ENCODE assay signal across 23 mouse cellular contexts in genomic region chr2:118383387-118383786, GRCm38 (mm10). TPM values are rescaled to one million over a fixed set of nuclear protein-coding genes. Genes with fewer than 3 reads are reported as not detected.
DNase-seq lines count a peak whose midpoint lies in the region; ATAC-seq and TF ChIP-seq lines count a peak whose summit lies in the region.
"Had no signal": no experiment of that assay in that cellular context is flagged by ENCODE, and none has a peak within 500 bp of the region (broad histone marks: within the 10 kb centered on the region; RNA-seq: fewer than 3 reads in every experiment).

No protein-coding gene starts in this region.

- no peak for ATAC-seq in forebrain, postnatal 0 days
- no peak for ATAC-seq in forebrain, embryonic 11.5 days (replicated peaks; ENCODE audit: low FRiP score)
- no peak for ATAC-seq in heart, embryonic 12.5 days (ENCODE audit: insufficient number of reproducible peaks, low FRiP score)
- ATAC-seq: inflammation-experienced regulatory T-cells, adult 6 months had no signal

- 76% methylated on average over 5 of the region's 5 CpGs for WGBS in forebrain, postnatal 0 days
- 74% methylated on average over 5 of the region's 5 CpGs for WGBS in forebrain, embryonic 11.5 days
- WGBS in heart, embryonic 12.5 days: 66% methylated on average over 5 of the region's 5 CpGs

- TF ChIP-seq POLR2A in testis, adult 2 months (IDR thresholded peaks at IDR 0.05; ENCODE audit: control insufficient read depth, low read depth, low read length): no peak

- H3K27me3 ChIP-seq in forebrain, postnatal 0 days (ENCODE audit: insufficient read depth, low read length): no peaks in the 10 kb centered on the region
- no peaks in the 10 kb centered on the region for H3K27me3 ChIP-seq in forebrain, embryonic 11.5 days (ENCODE audit: control insufficient read depth, insufficient read depth, low read length)
- no peaks in the 10 kb centered on the region for H3K27me3 ChIP-seq in testis, adult 2 months (ENCODE audit: control insufficient read depth, insufficient read depth, low read length)
- H3K27me3 ChIP-seq in heart, embryonic 12.5 days (replicated peaks): peaks cover 6% of the 10 kb centered on the region; the same call in 1 of the 2 replicates
- H3K27me3 ChIP-seq: embryonic facial prominence, embryonic 15.5 days had no signal

- H3K27ac ChIP-seq in forebrain, postnatal 0 days (ENCODE audit: low read depth, low read length): no peak overlapping the region
- no peak overlapping the region for H3K27ac ChIP-seq in forebrain, embryonic 11.5 days (ENCODE audit: low read depth, low read length)
- no peak overlapping the region for H3K27ac ChIP-seq in testis, adult 2 months (ENCODE audit: control insufficient read depth, insufficient read depth, low read depth, low read length)
- H3K27ac ChIP-seq in heart, embryonic 12.5 days (ENCODE audit: poor library complexity, severe bottlenecking): no peak overlapping the region
- H3K27ac ChIP-seq: embryonic facial prominence, embryonic 15.5 days; forebrain, embryonic 10.5 days; left cerebral cortex, adult 2 months; macrophage; midbrain, embryonic 12.5 days had no signal

- H3K9me3 ChIP-seq in forebrain, postnatal 0 days (ENCODE audit: low read length): no peaks in the 10 kb centered on the region
- no peaks in the 10 kb centered on the region for H3K9me3 ChIP-seq in forebrain, embryonic 11.5 days (ENCODE audit: control insufficient read depth, low read length)
- H3K9me3 ChIP-seq in heart, embryonic 12.5 days (replicated peaks): no peaks in the 10 kb centered on the region
- H3K9me3 ChIP-seq: embryonic facial prominence, embryonic 15.5 days; forebrain, embryonic 10.5 days; midbrain, embryonic 12.5 days had no signal

- H3K4me2 ChIP-seq in forebrain, postnatal 0 days (ENCODE audit: low read depth): no peak overlapping the region
- no peak overlapping the region for H3K4me2 ChIP-seq in forebrain, embryonic 11.5 days (ENCODE audit: low read depth, low read length, severe bottlenecking)
- no peak overlapping the region for H3K4me2 ChIP-seq in heart, embryonic 12.5 days
- H3K4me2 ChIP-seq: embryonic facial prominence, embryonic 15.5 days; midbrain, embryonic 12.5 days had no signal

- DNase-seq in forebrain, postnatal 0 days: no peak
- DNase-seq in forebrain, embryonic 11.5 days (ENCODE audit: low spot score): no peak
- DNase-seq in kidney, postnatal 4 days: peak; percentile 15 to 22
- no peak for DNase-seq in kidney, adult 11 months
- no peak for DNase-seq in testis, postnatal 14 days (ENCODE audit: low spot score)
- DNase-seq in testis, postnatal 10 days (ENCODE audit: low spot score): peak; percentile 47
- DNase-seq: adrenal gland, adult 8-10 months; embryo, embryonic 11 days; heart, adult 11 months; kidney, postnatal 25 days; left cerebral cortex, postnatal 4 days; lung, adult 18-20 months; right cerebral cortex, postnatal 25 days had no signal

- no peak overlapping the region for H3K4me3 ChIP-seq in forebrain, postnatal 0 days (ENCODE audit: low read depth, low read length)
- no peak overlapping the region for H3K4me3 ChIP-seq in forebrain, embryonic 11.5 days (ENCODE audit: low read depth, low read length)
- H3K4me3 ChIP-seq in testis, adult 2 months (ENCODE audit: control insufficient read depth, low read depth, low read length): no peak overlapping the region
- H3K4me3 ChIP-seq in heart, embryonic 12.5 days: no peak overlapping the region
- H3K4me3 ChIP-seq: embryonic facial prominence, embryonic 15.5 days; forebrain, embryonic 10.5 days; left cerebral cortex, adult 2 months; midbrain, embryonic 12.5 days; myocyte had no signal

- H3K4me1 ChIP-seq in forebrain, postnatal 0 days (ENCODE audit: insufficient read depth): no peaks in the 10 kb centered on the region
- H3K4me1 ChIP-seq in forebrain, embryonic 11.5 days (replicated peaks; ENCODE audit: control insufficient read depth, insufficient read depth, low read length): no peaks in the 10 kb centered on the region
- H3K4me1 ChIP-seq in testis, adult 2 months (ENCODE audit: control insufficient read depth, insufficient read depth, low read length): peaks cover 5% of the 10 kb centered on the region
- H3K4me1 ChIP-seq in heart, embryonic 12.5 days (replicated peaks): no peaks in the 10 kb centered on the region
- H3K4me1 ChIP-seq: embryonic facial prominence, embryonic 15.5 days; midbrain, embryonic 12.5 days had no signal

- TF ChIP-seq CTCF in forebrain, postnatal 0 days (IDR thresholded peaks at IDR 0.05; ENCODE audit: low read depth): peak; percentile 36
- TF ChIP-seq CTCF in testis, adult 2 months (IDR thresholded peaks at IDR 0.05; ENCODE audit: control insufficient read depth, insufficient read depth, insufficient replicate concordance, low read depth, low read length): peak; percentile 10; the same call in 1 of the 2 replicates

- no peak overlapping the region for H3K9ac ChIP-seq in forebrain, postnatal 0 days
- H3K9ac ChIP-seq in forebrain, embryonic 11.5 days (ENCODE audit: low read length): no peak overlapping the region
- no peak overlapping the region for H3K9ac ChIP-seq in heart, embryonic 12.5 days
- H3K9ac ChIP-seq: embryonic facial prominence, embryonic 15.5 days; midbrain, embryonic 12.5 days had no signal

- no peaks in the 10 kb centered on the region for H3K36me3 ChIP-seq in forebrain, postnatal 0 days (ENCODE audit: insufficient read depth)
- H3K36me3 ChIP-seq in forebrain, embryonic 11.5 days (ENCODE audit: control insufficient read depth, insufficient read depth, low read length): no peaks in the 10 kb centered on the region
- H3K36me3 ChIP-seq in testis, adult 2 months (ENCODE audit: control insufficient read depth, insufficient read depth, low read length): no peaks in the 10 kb centered on the region
- no peaks in the 10 kb centered on the region for H3K36me3 ChIP-seq in heart, embryonic 12.5 days
- H3K36me3 ChIP-seq: embryonic facial prominence, embryonic 15.5 days; forebrain, embryonic 10.5 days; midbrain, embryonic 12.5 days had no signal

RNA-seq across cellular contexts. Expression of gene Eif2ak4, which starts 5.0 kb away (rescaled TPM):
- total RNA-seq in forebrain, postnatal 0 days (2014; rRNA removed): 13.7 and 16.4 TPM in 2 replicates
- polyA plus RNA-seq in forebrain, postnatal 0 days (2015; fragmentation: Nextera tagmentation; extraction: Ambion mirVana): 5.1 and 6.2 TPM in 2 replicates
- polyA plus RNA-seq in forebrain, embryonic 11.5 days (2014; fragmentation: Nextera tagmentation; extraction: Ambion mirVana): 14.0 and 14.5 TPM in 2 replicates
- 4.1 and 4.5 TPM in 2 replicates for polyA plus RNA-seq in testis, adult 2 months (2012; rRNA removed)
- polyA plus RNA-seq in heart, embryonic 12.5 days (2016; fragmentation: Nextera tagmentation; extraction: Ambion mirVana): 9.5 and 9.8 TPM in 2 replicates

RNA-seq across cellular contexts. Expression of gene Gpr176, which starts 10.2 kb away (rescaled TPM):
- 8.8 and 11.0 TPM in 2 replicates for total RNA-seq in forebrain, postnatal 0 days (2014; rRNA removed)
- 6.3 and 8.3 TPM in 2 replicates for polyA plus RNA-seq in forebrain, postnatal 0 days (2015; fragmentation: Nextera tagmentation; extraction: Ambion mirVana)
- 0.23 and 0.24 TPM in 2 replicates for polyA plus RNA-seq in forebrain, embryonic 11.5 days (2014; fragmentation: Nextera tagmentation; extraction: Ambion mirVana)
- polyA plus RNA-seq in testis, adult 2 months (2012; rRNA removed): 0.32 and 0.36 TPM in 2 replicates
- 0.06 and 0.08 TPM in 2 replicates for polyA plus RNA-seq in heart, embryonic 12.5 days (2016; fragmentation: Nextera tagmentation; extraction: Ambion mirVana)
- total RNA-seq: liver, adult 2 months had no signal
- polyA plus RNA-seq: liver, adult 2 months had no signal

Comparison
In these comparisons a context has a peak if more than half of its experiments do, and no peak if none do; other contexts are left out.
1. DNase-seq: peak in kidney, postnatal 4 days (2 of 2) and testis, postnatal 10 days (single experiment); none in forebrain, postnatal 0 days (single experiment), forebrain, embryonic 11.5 days (single experiment), kidney, adult 11 months (single experiment) and testis, postnatal 14 days (single experiment).